Mouse (Mus musculus) kidney, postnatal 14 days (tissue): ENCODE results near the gene Aldh1l2.

Experiments used
- DNase-seq: peaks from one replicate; pipeline ENCODE4 v3.0.0; 2022; ENCODE audit warnings: mixed read lengths

Aldh1l2 gene

DNA sequence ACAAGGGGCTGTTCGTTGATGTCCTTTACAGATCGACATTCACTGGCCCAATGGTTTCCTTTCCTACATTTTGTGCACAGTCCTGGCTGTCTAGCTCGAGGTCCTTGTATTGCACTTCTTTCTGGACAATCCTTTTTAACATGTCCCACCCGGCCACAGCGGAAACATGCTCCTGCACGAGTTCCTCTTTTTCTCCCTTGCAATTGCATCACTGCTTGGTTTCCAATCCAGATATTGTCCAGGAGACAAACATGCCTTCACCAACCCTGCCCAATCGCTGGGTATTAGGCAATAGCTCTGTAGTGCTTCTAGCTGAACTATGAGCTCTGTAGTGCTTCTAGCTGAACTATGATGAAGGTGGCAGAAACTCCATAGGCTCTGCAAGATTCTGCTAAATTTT is 85.4 kb downstream of the Aldh1l2 start:
- DNase-seq: no peak
